Mouse (Mus musculus): ENCODE results near the gene Kpnb1. TPM values are rescaled to one million over a fixed set of nuclear protein-coding genes. Genes with fewer than 3 reads are reported as not detected.

The Kpnb1 gene
- total RNA-seq, 2 experiments from 2014 or later, result 72.9 to 87.5 TPM

Small RNAs within 50 kb of the gene (microRNA-seq; reads per million reads assigned to microRNA genes)
- 0 to 0.64 reads per million in 2 experiments for gene Mir7235

Other genes with a start within 250 kb of the Kpnb1 start
- 1 to 10 TPM; 8.4 to 9.4 TPM for gene Pnpo, start 243.9 kb downstream of the Kpnb1 start, total RNA-seq (2021)
- gene Sp2, start 204.9 kb downstream of the Kpnb1 start, total RNA-seq (2021), result 10 to 100 TPM; 15.2 to 15.9 TPM
- under 1 TPM; 0.21 to 0.77 TPM for gene Sp6, start 174.5 kb downstream of the Kpnb1 start, total RNA-seq (2021)
- gene Scrn2, start 157.9 kb downstream of the Kpnb1 start, total RNA-seq (2021), result 10 to 100 TPM; 11.3 to 11.4 TPM
- under 1 TPM in 1 of 2 experiments, not detected in 1; 0.16 TPM for gene Lrrc46, start 146.5 kb downstream of the Kpnb1 start, total RNA-seq (2021)
- 10 to 100 TPM; 45.1 to 45.6 TPM for gene Mrpl10, start 146.3 kb downstream of the Kpnb1 start, total RNA-seq (2021)
- 1 to 10 TPM; 3.4 to 6.4 TPM for gene Osbpl7, start 137.3 kb downstream of the Kpnb1 start, total RNA-seq (2021)
- 1 to 10 TPM; 1.3 to 1.7 TPM for gene Tbx21, start 72.5 kb downstream of the Kpnb1 start, total RNA-seq (2021)
- gene Tbkbp1, start 36.4 kb downstream of the Kpnb1 start, total RNA-seq (2021), result 1 to 10 TPM; 7.1 to 9.9 TPM
- gene Npepps, start 92.8 kb upstream of the Kpnb1 start, total RNA-seq (2021), result 10 to 100 TPM; 52.1 to 57.5 TPM
- gene Mrpl45, start 127.8 kb upstream of the Kpnb1 start, total RNA-seq (2021), result 10 to 100 TPM; 28.5 to 33.8 TPM
- under 1 TPM; 0.07 to 0.09 TPM for gene Gpr179, start 164.2 kb upstream of the Kpnb1 start, total RNA-seq (2021)
- 10 to 100 TPM; 33.7 to 34.8 TPM for gene Socs7, start 174.7 kb upstream of the Kpnb1 start, total RNA-seq (2021)
- 10 to 100 TPM; 13.5 to 18.9 TPM for gene Arhgap23, start 227.7 kb upstream of the Kpnb1 start, total RNA-seq (2021)